Mouse (Mus musculus): Measurements from ENCODE around the gene Atg5. TPM values are rescaled to one million over a fixed set of nuclear protein-coding genes. Genes with fewer than 3 reads are reported as not detected.
A peak's percentile ranks its signal among the peaks of the same experiment; 100 is the strongest.

The Atg5 gene
- polyA plus RNA-seq, 1 experiment: 12.7 TPM

DNA sequence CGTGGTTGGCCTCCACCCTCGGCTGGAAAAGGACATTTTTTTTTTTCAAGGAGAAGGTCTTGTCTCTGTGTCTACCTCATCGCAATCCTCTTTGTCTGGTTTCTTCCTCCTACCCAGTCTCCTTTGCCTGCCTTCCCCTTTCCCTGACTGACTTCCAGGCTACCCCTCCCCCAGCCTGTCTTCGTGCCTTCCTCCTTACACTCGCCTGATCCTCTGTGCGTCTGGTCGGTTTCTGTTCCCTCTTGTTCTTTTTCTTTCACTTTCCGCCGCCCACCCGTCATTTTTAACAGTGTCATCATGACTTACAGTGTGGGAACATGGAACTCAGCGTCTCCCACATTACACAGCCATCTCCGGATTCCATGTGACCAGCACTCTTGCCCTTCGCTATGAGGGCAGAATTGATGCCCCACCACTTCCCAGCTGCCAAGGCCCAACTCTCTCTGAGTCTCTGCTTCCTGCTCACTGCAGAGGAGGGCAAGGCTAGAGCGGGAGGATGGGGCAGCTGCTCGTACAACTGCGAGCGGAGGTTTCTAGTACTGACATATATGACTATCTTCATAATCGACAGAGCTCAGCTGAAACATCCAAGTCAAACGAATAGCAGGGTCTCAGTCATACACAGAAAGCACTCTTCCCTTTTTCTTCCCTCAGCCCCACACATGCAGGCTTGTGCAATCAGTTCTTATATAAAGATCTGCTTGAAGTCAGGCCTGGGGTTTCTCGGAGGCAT, 112.5 kb downstream of the Atg5 start:
- Histone ChIP-seq H3K27me3 (ENCODE audit: control insufficient read depth, insufficient read depth, insufficient read length) (no peaks in the 10 kb centered on the region), H3K79me2 (ENCODE audit: control insufficient read depth, insufficient read depth) (no peaks in the 10 kb centered on the region), H3K4me3 (no peak overlapping the region), H3K4me2 (ENCODE audit: low read depth) (peak overlapping the region; percentile 12), H3ac (ENCODE audit: control insufficient read depth, insufficient read length) (no peak overlapping the region), H3K36me3 (ENCODE audit: control insufficient read depth, insufficient read depth) (no peaks in the 10 kb centered on the region)
- TF ChIP-seq POLR2A (IDR thresholded peaks at IDR 0.05; ENCODE audit: insufficient read length, low read depth): no peak
- TF ChIP-seq MYOG (IDR thresholded peaks at IDR 0.05; ENCODE audit: control insufficient read depth in 1 of 3, insufficient read depth in 1 of 3, insufficient read length in 2 of 3, low read depth in 2 of 3): no peak
- no peak for TF ChIP-seq SRF (IDR thresholded peaks at IDR 0.05; ENCODE audit: control insufficient read depth, insufficient read length, low read depth)
- TF ChIP-seq POLR2AphosphoS2 (IDR thresholded peaks at IDR 0.05; ENCODE audit: insufficient read length, low read depth): no peak
- TF ChIP-seq USF1 (IDR thresholded peaks at IDR 0.05; ENCODE audit: low read depth): no peak
- TF ChIP-seq TCF12 (IDR thresholded peaks at IDR 0.05; ENCODE audit: insufficient read depth, poor library complexity, severe bottlenecking): no peak
- TF ChIP-seq E2F4 (IDR thresholded peaks at IDR 0.05; ENCODE audit: insufficient read depth): no peak
- no peak for TF ChIP-seq TCF3 (IDR thresholded peaks at IDR 0.05; ENCODE audit: insufficient read length, low read depth)
- TF ChIP-seq CEBPB (IDR thresholded peaks at IDR 0.05; ENCODE audit: insufficient read depth, poor library complexity, severe bottlenecking): no peak
- no peak for TF ChIP-seq MAX (IDR thresholded peaks at IDR 0.05; ENCODE audit: low read depth)
- no peak for TF ChIP-seq MYOD1 (IDR thresholded peaks at IDR 0.05; ENCODE audit: control insufficient read depth in 1 of 3, insufficient read length in 2 of 3, low read depth in 2 of 3)
- TF ChIP-seq REST (IDR thresholded peaks at IDR 0.05; ENCODE audit: insufficient read depth, insufficient read length): no peak

DNA sequence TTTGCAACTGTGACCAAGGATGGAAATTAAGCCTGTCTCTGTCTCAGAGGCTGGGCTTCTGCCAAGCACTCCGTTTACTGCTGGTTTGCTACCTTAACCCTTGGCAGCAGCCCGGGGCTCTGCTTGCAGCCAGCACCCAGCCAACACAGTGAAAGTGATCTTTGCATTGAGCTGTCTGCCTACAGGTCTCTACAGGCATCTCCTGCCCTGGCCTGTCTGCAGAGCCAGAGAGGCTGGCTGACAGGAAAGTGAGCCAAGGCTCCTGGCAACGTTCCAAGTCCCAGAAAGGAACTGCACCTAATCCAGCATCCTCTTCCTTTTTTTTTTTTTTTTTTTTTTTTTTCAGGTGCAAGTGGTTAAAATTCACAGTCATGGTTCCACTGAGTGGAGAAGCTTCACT, 113.2 kb downstream of the Atg5 start:
- Histone ChIP-seq H3K4me3 (no peak overlapping the region), H3K4me2 (ENCODE audit: low read depth) (no peak overlapping the region), H3K27me3 (ENCODE audit: control insufficient read depth, insufficient read depth, insufficient read length) (no peaks in the 10 kb centered on the region), H3ac (ENCODE audit: control insufficient read depth, insufficient read length) (no peak overlapping the region), H3K79me2 (ENCODE audit: control insufficient read depth, insufficient read depth) (no peaks in the 10 kb centered on the region), H3K36me3 (ENCODE audit: control insufficient read depth, insufficient read depth) (no peaks in the 10 kb centered on the region)
- TF ChIP-seq MYOG (IDR thresholded peaks at IDR 0.05; ENCODE audit: control insufficient read depth in 1 of 3, insufficient read depth in 1 of 3, insufficient read length in 2 of 3, low read depth in 2 of 3): no peak
- no peak for TF ChIP-seq POLR2AphosphoS2 (IDR thresholded peaks at IDR 0.05; ENCODE audit: insufficient read length, low read depth)
- TF ChIP-seq USF1 (IDR thresholded peaks at IDR 0.05; ENCODE audit: low read depth): no peak
- no peak for TF ChIP-seq POLR2A (IDR thresholded peaks at IDR 0.05; ENCODE audit: insufficient read length, low read depth)
- no peak for TF ChIP-seq E2F4 (IDR thresholded peaks at IDR 0.05; ENCODE audit: insufficient read depth)
- no peak for TF ChIP-seq REST (IDR thresholded peaks at IDR 0.05; ENCODE audit: insufficient read depth, insufficient read length)
- TF ChIP-seq SRF (IDR thresholded peaks at IDR 0.05; ENCODE audit: control insufficient read depth, insufficient read length, low read depth): no peak
- TF ChIP-seq MAX (IDR thresholded peaks at IDR 0.05; ENCODE audit: low read depth): no peak
- TF ChIP-seq TCF3 (IDR thresholded peaks at IDR 0.05; ENCODE audit: insufficient read length, low read depth): no peak
- TF ChIP-seq TCF12 (IDR thresholded peaks at IDR 0.05; ENCODE audit: insufficient read depth, poor library complexity, severe bottlenecking): no peak
- TF ChIP-seq MYOD1 (IDR thresholded peaks at IDR 0.05; ENCODE audit: control insufficient read depth in 1 of 3, insufficient read length in 2 of 3, low read depth in 2 of 3): no peak
- no peak for TF ChIP-seq CEBPB (IDR thresholded peaks at IDR 0.05; ENCODE audit: insufficient read depth, poor library complexity, severe bottlenecking)

DNA sequence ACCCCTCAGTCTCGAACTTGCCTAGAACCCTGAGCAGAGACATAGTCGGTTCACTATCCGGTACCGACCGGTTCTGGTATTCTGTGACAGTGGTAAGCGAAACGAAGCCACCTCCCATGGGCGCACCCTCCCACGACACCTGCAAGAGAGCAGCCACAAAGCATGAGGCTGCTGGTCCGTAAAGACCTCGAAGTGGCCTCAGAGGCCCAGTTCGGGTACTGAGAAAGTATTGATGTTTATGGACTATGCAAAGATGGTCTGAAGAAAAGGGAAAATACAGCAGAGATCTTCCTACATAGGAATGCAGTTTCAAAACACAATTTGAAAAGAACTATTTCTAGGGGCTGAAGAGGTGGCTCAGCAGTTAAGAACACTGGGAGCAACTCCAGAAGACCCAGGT, 113.8 kb downstream of the Atg5 start:
- Histone ChIP-seq H3K4me2 (ENCODE audit: low read depth) (no peak overlapping the region), H3K27me3 (ENCODE audit: control insufficient read depth, insufficient read depth, insufficient read length) (no peaks in the 10 kb centered on the region), H3K79me2 (ENCODE audit: control insufficient read depth, insufficient read depth) (no peaks in the 10 kb centered on the region), H3K36me3 (ENCODE audit: control insufficient read depth, insufficient read depth) (no peaks in the 10 kb centered on the region), H3K4me3 (no peak overlapping the region), H3ac (ENCODE audit: control insufficient read depth, insufficient read length) (no peak overlapping the region)
- TF ChIP-seq CEBPB (IDR thresholded peaks at IDR 0.05; ENCODE audit: insufficient read depth, poor library complexity, severe bottlenecking) (no peak), MYOD1 (IDR thresholded peaks at IDR 0.05; ENCODE audit: control insufficient read depth in 1 of 3, insufficient read length in 2 of 3, low read depth in 2 of 3) (no peak), REST (IDR thresholded peaks at IDR 0.05; ENCODE audit: insufficient read depth, insufficient read length) (no peak), TCF3 (IDR thresholded peaks at IDR 0.05; ENCODE audit: insufficient read length, low read depth) (no peak), MAX (IDR thresholded peaks at IDR 0.05; ENCODE audit: low read depth) (no peak), MYOG (IDR thresholded peaks at IDR 0.05; ENCODE audit: control insufficient read depth in 1 of 3, insufficient read depth in 1 of 3, insufficient read length in 2 of 3, low read depth in 2 of 3) (no peak), POLR2A (IDR thresholded peaks at IDR 0.05; ENCODE audit: insufficient read length, low read depth) (no peak), SRF (IDR thresholded peaks at IDR 0.05; ENCODE audit: control insufficient read depth, insufficient read length, low read depth) (no peak), E2F4 (IDR thresholded peaks at IDR 0.05; ENCODE audit: insufficient read depth) (no peak), TCF12 (IDR thresholded peaks at IDR 0.05; ENCODE audit: insufficient read depth, poor library complexity, severe bottlenecking) (no peak), POLR2AphosphoS2 (IDR thresholded peaks at IDR 0.05; ENCODE audit: insufficient read length, low read depth) (no peak)

DNA sequence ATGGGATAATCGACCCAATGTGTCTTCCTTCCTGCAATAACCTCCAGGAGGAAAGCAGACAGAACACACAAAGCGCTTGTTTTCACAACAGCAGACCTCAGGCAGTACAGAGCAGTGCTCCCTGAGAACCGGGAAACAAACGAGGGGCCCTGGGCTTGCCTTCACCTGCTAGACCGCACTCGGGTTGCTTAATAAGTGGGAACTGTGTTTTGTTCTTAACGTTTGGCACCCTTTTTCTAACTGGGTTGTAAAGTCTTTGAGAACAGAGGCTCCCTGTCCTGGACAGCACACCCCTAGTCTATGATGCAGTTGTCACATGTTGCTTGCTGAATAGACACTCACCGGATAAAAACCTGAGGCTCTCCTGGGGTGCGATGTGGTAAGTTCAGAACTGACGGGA, 115.1 kb downstream of the Atg5 start:
- no peaks in the 10 kb centered on the region for H3K27me3 ChIP-seq (ENCODE audit: control insufficient read depth, insufficient read depth, insufficient read length)
- H3K4me2 ChIP-seq (ENCODE audit: low read depth): no peak overlapping the region
- no peaks in the 10 kb centered on the region for H3K79me2 ChIP-seq (ENCODE audit: control insufficient read depth, insufficient read depth)
- no peak overlapping the region for H3ac ChIP-seq (ENCODE audit: control insufficient read depth, insufficient read length)
- no peak overlapping the region for H3K4me3 ChIP-seq
- no peaks in the 10 kb centered on the region for H3K36me3 ChIP-seq (ENCODE audit: control insufficient read depth, insufficient read depth)
- TF ChIP-seq MYOD1 (IDR thresholded peaks at IDR 0.05; ENCODE audit: control insufficient read depth in 1 of 3, insufficient read length in 2 of 3, low read depth in 2 of 3) (no peak), POLR2AphosphoS2 (IDR thresholded peaks at IDR 0.05; ENCODE audit: insufficient read length, low read depth) (no peak), TCF12 (IDR thresholded peaks at IDR 0.05; ENCODE audit: insufficient read depth, poor library complexity, severe bottlenecking) (no peak), MAX (IDR thresholded peaks at IDR 0.05; ENCODE audit: low read depth) (no peak), TCF3 (IDR thresholded peaks at IDR 0.05; ENCODE audit: insufficient read length, low read depth) (no peak)

Measured in myocyte (in vitro differentiated cells).